Mouse (Mus musculus) kidney, postnatal 25 days (tissue): ENCODE results near the gene Iglon5.
A peak's percentile ranks its signal among the peaks of the same experiment; 100 is the strongest.

Experiments used
- DNase-seq, 2 experiments: peaks; one replicate each; pipeline ENCODE4 v3.0.0; 2021; ENCODE audit warnings: mixed read lengths in 2 of 2

Gene Iglon5

GRCm38 (mm10) chr7:43464864-43465343 lies 25.0 kb downstream of the Iglon5 start:
- DNase-seq, result no peak

- peak in 1 of 2 experiments; percentile 63 for DNase-seq
These were observed 25.9 kb downstream of the Iglon5 start for GRCm38 (mm10) chr7:43463976-43464375.

GRCm38 (mm10) chr7:43462851-43463250 lies 27.0 kb downstream of the Iglon5 start, which contains the start of gene Vsig10l:
Gene Vsig10l, plus strand, starts transcription at chr7:43463151.
- DNase-seq, result no peak

- peak; percentile 20 to 77 for DNase-seq
These were observed 35.5 kb downstream of the Iglon5 start for GRCm38 (mm10) chr7:43454371-43454770.

GRCm38 (mm10) chr7:43453599-43454355 lies 36.1 kb downstream of the Iglon5 start:
- peak; percentile 76 to 89 for DNase-seq

- peak in 1 of 2 experiments; percentile 53 for DNase-seq
These were observed 37.3 kb downstream of the Iglon5 start for GRCm38 (mm10) chr7:43452609-43453008.

GRCm38 (mm10) chr7:43451726-43452125 lies 38.1 kb downstream of the Iglon5 start:
- no peak for DNase-seq

GRCm38 (mm10) chr7:43449811-43450210 lies 40.1 kb downstream of the Iglon5 start:
- DNase-seq, result no peak

GRCm38 (mm10) chr7:43448246-43448645 lies 41.6 kb downstream of the Iglon5 start:
- peak; percentile 63 to 81 for DNase-seq

GRCm38 (mm10) chr7:43447801-43448200 lies 42.1 kb downstream of the Iglon5 start:
- peak; percentile 72 to 84 for DNase-seq

- DNase-seq, result peak; percentile 96 to 99
These were observed 46.0 kb downstream of the Iglon5 start, which contains the start of the genes Etfb and Gm45233 for GRCm38 (mm10) chr7:43443917-43444293. Gene Etfb, plus strand, starts transcription at chr7:43444083. Gene Gm45233, plus strand, starts transcription at chr7:43444128.

- DNase-seq, result peak; percentile 84 to 93
These were observed 46.6 kb downstream of the Iglon5 start for GRCm38 (mm10) chr7:43443126-43443916.

- DNase-seq, result peak in 1 of 2 experiments; percentile 19
These were observed 47.2 kb downstream of the Iglon5 start for GRCm38 (mm10) chr7:43442684-43443083.

GRCm38 (mm10) chr7:43441071-43441470 lies 48.8 kb downstream of the Iglon5 start:
- DNase-seq, result peak; percentile 36 to 68

- DNase-seq, result peak in 1 of 2 experiments; percentile 12
These were observed 49.4 kb downstream of the Iglon5 start, which contains the start of gene Cldnd2 for GRCm38 (mm10) chr7:43440482-43440881. Gene Cldnd2, plus strand, starts transcription at chr7:43440782.

GRCm38 (mm10) chr7:43438611-43439010 lies 51.3 kb downstream of the Iglon5 start:
- peak in 1 of 2 experiments; percentile 12 for DNase-seq

- no peak for DNase-seq
These were observed 53.3 kb downstream of the Iglon5 start, which contains the start of gene Nkg7 for GRCm38 (mm10) chr7:43436341-43437255. Gene Nkg7, plus strand, starts transcription at chr7:43437073.

GRCm38 (mm10) chr7:43434676-43435075 lies 55.2 kb downstream of the Iglon5 start:
- DNase-seq, result no peak

- no peak for DNase-seq
These were observed 57.0 kb downstream of the Iglon5 start for GRCm38 (mm10) chr7:43432891-43433290.

GRCm38 (mm10) chr7:43429500-43429899 lies 60.4 kb downstream of the Iglon5 start:
- peak in 1 of 2 experiments; percentile 16 for DNase-seq

GRCm38 (mm10) chr7:43427406-43427805 lies 62.5 kb downstream of the Iglon5 start, which contains the start of gene Lim2:
Gene Lim2, plus strand, starts transcription at chr7:43427670.
- no peak for DNase-seq
